Mouse (Mus musculus): ENCODE data around the gene Igfals.

GRCm38 (mm10) chr17:24885356-24886133 lies 19.7 kb downstream of the Igfals start:
- no peak for TF ChIP-seq POLR2A (IDR thresholded peaks at IDR 0.05; ENCODE audit: insufficient read depth, low read length)
- no peak for TF ChIP-seq CTCF (IDR thresholded peaks at IDR 0.05; ENCODE audit: low read depth, low read length)
